Mouse (Mus musculus): Measurements from ENCODE around the gene Acap1. TPM values are rescaled to one million over a fixed set of nuclear protein-coding genes. Genes with fewer than 3 reads are reported as not detected.

Gene Acap1
- total RNA-seq, 2 experiments from 2014 or later, result 23.6 to 67.5 TPM

DNA sequence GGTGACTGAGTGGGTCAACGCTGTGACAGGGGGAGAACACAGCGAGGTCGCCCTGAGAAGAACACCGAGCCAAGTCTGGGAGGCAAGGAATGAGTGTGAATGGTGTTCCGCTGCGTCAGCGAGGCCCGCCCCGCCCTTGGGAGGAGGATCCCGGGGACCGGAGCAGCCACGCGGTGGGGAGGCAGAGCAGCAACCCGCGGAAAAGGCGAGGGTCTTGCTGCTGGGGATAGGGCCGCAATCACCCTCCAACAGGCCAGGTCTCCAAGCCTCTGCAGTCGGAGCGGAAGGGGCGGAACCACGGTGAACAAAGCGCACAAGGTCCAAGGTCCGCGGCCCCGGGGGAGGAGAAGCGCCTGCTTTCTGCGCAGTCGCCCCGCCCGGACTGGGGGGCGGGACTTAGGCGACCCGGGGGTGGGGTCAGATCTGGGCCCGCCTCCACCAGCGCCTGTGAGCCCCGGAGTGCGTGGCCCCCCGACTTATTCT lies 49.1 kb downstream of the Acap1 start, which contains the start of gene Plscr3:
Gene Plscr3, plus strand, starts transcription at position 179 of the 483 bp plus-strand sequence.
- ATAC-seq (replicated peaks; ENCODE audit: poor library complexity), result peak; percentile 85

DNA sequence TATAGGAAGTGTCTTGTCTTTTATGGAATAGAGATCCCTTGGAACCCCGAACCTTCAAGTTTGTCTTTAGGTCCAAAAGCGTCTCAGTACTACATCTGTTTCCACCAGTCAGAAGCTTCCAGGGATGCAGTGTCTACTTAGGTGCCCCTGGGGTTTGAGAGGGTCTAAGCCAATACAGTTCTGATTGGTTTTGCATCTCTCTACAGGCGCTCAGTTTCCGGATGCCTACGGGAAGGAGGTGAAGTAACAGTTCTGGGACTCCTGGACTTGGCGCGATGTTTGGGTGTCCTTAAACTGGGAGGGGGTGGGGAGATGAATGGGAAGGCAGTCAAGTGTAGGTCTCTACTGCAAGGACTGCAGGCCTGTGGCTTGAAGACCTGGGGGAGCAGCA lies 56.6 kb downstream of the Acap1 start:
- no peak for ATAC-seq (replicated peaks; ENCODE audit: poor library complexity)

DNA sequence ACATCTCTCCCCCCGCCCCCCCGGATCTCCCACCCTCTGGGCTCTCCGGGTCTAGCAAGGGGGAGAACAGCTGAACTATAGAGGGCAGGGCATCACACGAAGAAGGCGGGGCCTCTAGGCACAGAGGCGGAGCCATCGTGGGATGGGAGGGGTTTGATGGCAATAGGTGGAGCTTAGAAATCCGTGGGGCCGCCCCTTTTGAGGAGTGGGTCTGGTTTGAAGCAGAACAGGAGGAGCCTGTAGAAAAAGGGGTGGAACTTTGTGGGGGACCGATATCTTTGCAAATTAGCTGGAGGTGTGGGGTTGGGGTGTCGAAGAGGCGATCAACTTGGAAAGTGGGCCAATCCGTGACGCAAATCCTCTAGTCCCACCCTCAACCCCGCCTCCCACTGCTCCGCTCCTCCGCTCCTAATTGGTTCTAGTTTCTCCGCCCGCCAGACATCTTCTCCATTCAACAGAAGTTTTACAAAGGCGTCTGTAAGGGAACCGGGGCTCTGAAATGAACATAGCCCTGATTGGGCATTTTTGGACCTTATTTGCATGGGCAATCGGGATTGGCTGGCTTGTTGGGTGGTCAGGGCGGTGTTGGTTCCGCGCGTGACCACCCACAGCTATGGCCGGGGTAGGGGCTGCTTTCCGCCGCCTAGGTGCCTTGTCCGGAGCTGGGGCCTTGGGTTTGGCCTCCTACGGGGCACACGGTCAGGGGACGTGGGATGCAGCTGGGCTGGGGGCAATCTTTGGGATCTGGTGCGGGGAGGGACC lies 57.2 kb downstream of the Acap1 start, which contains the start of gene Tmem256:
Gene Tmem256, plus strand, starts transcription at position 563 of the 762 bp plus-strand sequence.
- peak; percentile 76 for ATAC-seq (replicated peaks; ENCODE audit: poor library complexity)

DNA sequence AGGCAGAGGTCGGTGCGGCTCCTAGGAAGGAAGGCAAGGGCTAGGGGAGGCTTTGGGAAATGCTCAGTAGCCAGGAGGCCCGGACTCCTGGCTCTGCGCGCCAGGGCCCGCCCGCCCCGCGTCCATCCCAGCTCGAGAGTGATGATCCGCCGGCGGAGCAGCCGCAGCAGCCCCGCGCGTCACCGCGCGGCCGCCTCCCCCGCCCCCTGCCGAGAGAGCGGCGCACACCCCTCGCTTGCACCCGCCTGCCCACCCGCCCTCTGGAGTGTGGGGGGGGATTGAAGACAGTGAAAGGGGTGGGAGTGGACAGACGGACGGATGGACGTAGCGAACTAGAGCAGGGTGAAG lies 57.8 kb downstream of the Acap1 start, which contains the start of gene Nlgn2:
Gene Nlgn2, minus strand, starts transcription at position 181 of the 348 bp plus-strand sequence.
- ATAC-seq (replicated peaks; ENCODE audit: poor library complexity), result no peak

DNA sequence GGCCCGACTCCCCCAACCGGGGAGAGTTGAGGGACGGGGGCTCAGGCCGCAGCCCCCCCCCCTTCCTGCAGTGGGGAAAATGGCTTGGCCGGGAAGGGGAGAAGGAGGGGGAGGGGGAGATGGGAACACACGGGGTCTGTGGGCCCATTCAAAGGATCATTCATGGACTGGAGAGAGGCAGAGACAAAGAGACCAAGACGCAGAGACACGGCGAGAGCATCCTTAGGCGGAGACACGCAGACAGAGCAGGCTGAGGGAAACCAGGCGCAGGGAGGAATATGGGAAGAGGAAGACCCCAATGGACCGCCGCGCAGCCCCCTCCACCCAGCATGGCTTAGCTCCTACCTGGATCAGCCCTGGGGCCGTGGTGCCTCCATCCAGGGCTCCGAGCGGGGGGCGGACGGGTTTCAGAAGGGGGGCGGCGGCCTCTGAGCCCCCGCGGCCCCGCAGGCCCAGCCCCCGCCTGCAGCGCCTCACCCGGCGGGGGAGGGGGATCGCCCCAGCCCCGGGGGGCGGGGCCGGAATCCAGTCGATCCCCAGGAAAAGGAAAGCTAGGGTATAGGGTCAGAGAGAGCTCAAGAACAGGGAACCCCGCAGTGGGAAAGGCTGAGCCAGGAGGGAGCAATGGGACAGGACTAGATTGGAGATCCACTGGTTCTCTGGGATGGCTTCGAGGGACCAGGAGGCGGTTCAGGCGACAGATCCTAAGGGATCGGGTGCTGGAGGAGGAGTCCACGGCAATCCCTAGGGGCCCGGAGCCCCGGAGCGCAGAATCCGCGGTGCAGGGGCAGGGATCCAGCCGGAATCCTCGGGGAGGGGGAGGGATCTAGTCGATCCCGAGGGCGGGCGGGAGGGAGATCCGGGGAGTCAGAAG lies 58.4 kb downstream of the Acap1 start:
- no peak for ATAC-seq (replicated peaks; ENCODE audit: poor library complexity)

DNA sequence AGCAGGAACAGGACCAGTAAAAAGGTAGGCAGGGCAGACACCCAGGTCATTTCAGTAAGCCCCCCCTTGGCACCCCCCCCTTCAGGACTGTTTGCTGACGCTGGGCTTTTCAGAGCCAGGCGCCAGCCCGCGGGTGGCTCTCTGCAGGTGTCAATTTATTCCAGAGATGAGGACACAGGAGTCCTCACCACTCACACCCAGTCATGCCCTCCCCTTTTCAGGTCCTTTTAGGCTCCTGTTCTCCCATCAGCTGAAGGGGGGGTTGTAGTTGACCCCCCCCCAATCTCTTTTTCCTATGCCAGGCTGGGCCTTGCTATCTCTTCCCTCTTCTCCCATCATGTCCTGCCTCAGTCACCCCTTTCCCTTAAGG lies 59.4 kb downstream of the Acap1 start:
- no peak for ATAC-seq (replicated peaks; ENCODE audit: poor library complexity)

DNA sequence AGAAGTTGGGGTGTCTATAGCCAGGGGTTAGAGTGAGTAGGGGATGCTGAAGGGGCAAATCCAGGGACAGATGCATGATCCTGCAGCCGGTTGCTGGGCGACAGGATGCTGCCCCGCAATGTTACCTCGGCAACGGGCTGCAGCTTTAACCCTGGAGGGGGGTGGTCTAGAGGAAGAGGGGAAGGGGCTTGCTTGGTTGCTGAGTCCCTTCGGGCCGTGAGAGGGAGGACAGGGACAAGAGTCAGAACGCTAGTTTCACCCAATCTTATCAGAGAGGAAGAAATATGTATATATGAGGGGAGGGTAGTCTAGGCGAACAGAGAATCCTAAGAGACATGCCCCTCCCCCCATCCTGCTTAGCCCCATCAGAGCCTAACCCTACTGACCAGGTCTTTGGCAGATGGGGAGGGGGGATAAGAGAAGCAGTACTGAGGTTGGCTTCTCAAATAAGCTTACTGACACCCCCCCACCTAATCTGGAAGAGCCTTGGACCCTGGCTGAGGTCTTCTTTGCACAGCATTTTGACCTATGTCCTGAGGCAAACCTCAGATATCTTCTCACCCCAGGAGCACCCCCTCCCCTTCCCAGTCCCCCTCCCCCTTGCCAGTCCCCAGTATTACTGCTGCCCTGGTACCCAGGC lies 59.9 kb downstream of the Acap1 start:
- ATAC-seq (replicated peaks; ENCODE audit: poor library complexity), result no peak

DNA sequence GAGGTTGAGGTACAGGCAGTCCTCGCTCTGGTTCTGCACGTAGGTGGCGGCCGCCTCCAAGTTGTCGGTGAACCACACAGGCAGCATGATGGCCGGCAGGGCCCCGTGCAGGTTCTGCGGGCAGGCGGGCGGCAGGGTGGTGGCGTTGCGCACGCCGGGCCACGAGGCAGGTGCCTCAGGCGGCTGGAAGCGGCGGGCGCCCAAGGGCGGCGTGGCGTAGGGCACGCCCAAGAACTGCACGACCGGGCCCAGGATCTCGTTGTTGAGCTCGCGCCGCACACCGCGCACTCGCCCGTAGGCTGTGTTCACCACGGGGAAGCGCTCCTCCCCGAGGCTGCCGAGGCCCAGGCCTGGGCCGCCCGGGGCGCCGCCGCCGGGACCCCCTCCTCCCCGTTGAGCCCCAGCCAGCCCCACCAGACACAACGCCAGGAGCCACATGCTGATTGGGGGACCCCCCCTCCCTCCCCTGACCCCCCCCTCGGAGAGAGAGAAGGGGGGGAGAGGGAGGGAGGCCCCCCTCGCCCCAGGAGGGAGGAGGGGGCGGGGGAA lies 61.3 kb downstream of the Acap1 start:
- ATAC-seq (replicated peaks; ENCODE audit: poor library complexity), result peak; percentile 48

DNA sequence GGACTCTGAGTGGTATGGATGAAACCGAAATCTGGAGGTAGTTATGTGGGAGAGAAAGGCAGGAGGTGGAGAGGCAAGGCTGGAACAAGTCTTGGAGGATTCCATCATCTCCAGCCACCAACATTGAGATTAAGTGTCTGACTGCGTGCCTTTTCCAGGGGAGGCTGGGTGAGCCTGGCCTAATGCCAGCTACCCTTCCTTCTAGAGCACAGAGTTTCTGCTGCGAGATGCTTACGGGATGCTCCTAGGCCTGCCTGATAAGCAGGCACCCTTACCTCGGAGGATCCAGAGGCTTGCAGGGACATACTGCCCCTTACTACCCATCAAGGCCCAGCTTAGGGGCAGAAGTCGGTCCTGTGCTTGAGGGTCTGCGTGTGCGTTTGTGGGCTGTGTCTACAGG lies 61.8 kb downstream of the Acap1 start:
- no peak for ATAC-seq (replicated peaks; ENCODE audit: poor library complexity)

Other genes with a start within 250 kb of the Acap1 start
Only the 30 nearest of the 40 such genes appear.
- 140 and 147 TPM in 2 replicates for gene Polr2a, start 136.9 kb downstream of the Acap1 start, total RNA-seq (2015)
- 21.0 and 34.4 TPM in 2 replicates for gene Polr2a, start 136.9 kb downstream of the Acap1 start, total RNA-seq (2017)
- not detected in 2 replicates for gene Slc35g3, start 133.6 kb downstream of the Acap1 start, total RNA-seq (2015)
- gene Slc35g3, start 133.6 kb downstream of the Acap1 start, total RNA-seq (2017), result not detected in 2 replicates
- 1.3 and 1.5 TPM in 2 replicates for gene Zbtb4, start 129.6 kb downstream of the Acap1 start, total RNA-seq (2015)
- 0.51 and 0.54 TPM in 2 replicates for gene Zbtb4, start 129.6 kb downstream of the Acap1 start, total RNA-seq (2017)
- 0.24 and 1.6 TPM in 2 replicates for gene Chrnb1, start 99.6 kb downstream of the Acap1 start, total RNA-seq (2015)
- 0.04 and 0.44 TPM in 2 replicates for gene Chrnb1, start 99.6 kb downstream of the Acap1 start, total RNA-seq (2017)
- gene Fgf11, start 93.7 kb downstream of the Acap1 start, total RNA-seq (2015), result 0.22 and 0.52 TPM in 2 replicates
- gene Fgf11, start 93.7 kb downstream of the Acap1 start, total RNA-seq (2017), result 0.21 and 0.41 TPM in 2 replicates
- not detected in 2 replicates for gene Tmem102, start 89.9 kb downstream of the Acap1 start, total RNA-seq (2015)
- not detected in 2 replicates for gene Tmem102, start 89.9 kb downstream of the Acap1 start, total RNA-seq (2017)
- gene Gm39566, start 80.2 kb downstream of the Acap1 start, total RNA-seq (2015), result not detected in 2 replicates
- gene Gm39566, start 80.2 kb downstream of the Acap1 start, total RNA-seq (2017), result not detected in 2 replicates
- gene Spem2, start 77.1 kb downstream of the Acap1 start, total RNA-seq (2015), result not detected in 2 replicates
- not detected in 2 replicates for gene Spem2, start 77.1 kb downstream of the Acap1 start, total RNA-seq (2017)
- gene Spem1, start 73.4 kb downstream of the Acap1 start, total RNA-seq (2015), result not detected in 2 replicates
- gene Spem1, start 73.4 kb downstream of the Acap1 start, total RNA-seq (2017), result 0.79 TPM in 1 of 2 replicates, not detected in the other
- gene Nlgn2, start 57.8 kb downstream of the Acap1 start, total RNA-seq (2015), result 8.4 and 10.8 TPM in 2 replicates
- 3.5 and 6.2 TPM in 2 replicates for gene Nlgn2, start 57.8 kb downstream of the Acap1 start, total RNA-seq (2017)
- 240 and 307 TPM in 2 replicates for gene Tmem256, start 57.0 kb downstream of the Acap1 start, total RNA-seq (2015)
- gene Tmem256, start 57.0 kb downstream of the Acap1 start, total RNA-seq (2017), result 174 and 238 TPM in 2 replicates
- gene Plscr3, start 49.2 kb downstream of the Acap1 start, total RNA-seq (2015), result 60.6 and 62.2 TPM in 2 replicates
- 29.1 and 32.9 TPM in 2 replicates for gene Plscr3, start 49.2 kb downstream of the Acap1 start, total RNA-seq (2017)
- gene Tnk1, start 36.8 kb downstream of the Acap1 start, total RNA-seq (2015), result 0.32 TPM in 1 of 2 replicates, not detected in the other
- gene Tnk1, start 36.8 kb downstream of the Acap1 start, total RNA-seq (2017), result 0.54 TPM in 1 of 2 replicates, not detected in the other
- not detected in 2 replicates for gene Tmem95, start 17.5 kb downstream of the Acap1 start, total RNA-seq (2015)
- gene Tmem95, start 17.5 kb downstream of the Acap1 start, total RNA-seq (2017), result not detected in 2 replicates
- 1.1 and 2.3 TPM in 2 replicates for gene Kctd11, start 14.1 kb downstream of the Acap1 start, total RNA-seq (2015)
- gene Kctd11, start 14.1 kb downstream of the Acap1 start, total RNA-seq (2017), result 0.88 and 1.9 TPM in 2 replicates
- gene 2810408A11Rik, start 5.4 kb upstream of the Acap1 start, total RNA-seq (2015), result 1.9 and 3.0 TPM in 2 replicates
- gene 2810408A11Rik, start 5.4 kb upstream of the Acap1 start, total RNA-seq (2017), result 1.7 and 6.6 TPM in 2 replicates
- 9.5 and 11.0 TPM in 2 replicates for gene Neurl4, start 5.5 kb upstream of the Acap1 start, total RNA-seq (2015)
- 20.2 and 21.6 TPM in 2 replicates for gene Neurl4, start 5.5 kb upstream of the Acap1 start, total RNA-seq (2017)
- 106 and 114 TPM in 2 replicates for gene Gps2, start 18.3 kb upstream of the Acap1 start, total RNA-seq (2015)
- gene Gps2, start 18.3 kb upstream of the Acap1 start, total RNA-seq (2017), result 46.2 and 56.3 TPM in 2 replicates
- gene Eif5a, start 26.4 kb upstream of the Acap1 start, total RNA-seq (2015), result 1,355 and 1,412 TPM in 2 replicates
- gene Eif5a, start 26.4 kb upstream of the Acap1 start, total RNA-seq (2017), result 1,221 and 1,257 TPM in 2 replicates
- 0.32 TPM in 1 of 2 replicates, not detected in the other for gene Ybx2, start 40.3 kb upstream of the Acap1 start, total RNA-seq (2015)
- gene Ybx2, start 40.3 kb upstream of the Acap1 start, total RNA-seq (2017), result not detected in 2 replicates
- 0.22 TPM in 1 of 2 replicates, not detected in the other for gene Slc2a4, start 52.6 kb upstream of the Acap1 start, total RNA-seq (2015)
- gene Slc2a4, start 52.6 kb upstream of the Acap1 start, total RNA-seq (2017), result not detected in 2 replicates
- not detected in 2 replicates for gene Cldn7, start 69.2 kb upstream of the Acap1 start, total RNA-seq (2015)
- not detected in 2 replicates for gene Cldn7, start 69.2 kb upstream of the Acap1 start, total RNA-seq (2017)
- gene Ctdnep1, start 85.6 kb upstream of the Acap1 start, total RNA-seq (2015), result 131 and 135 TPM in 2 replicates
- 28.7 and 33.7 TPM in 2 replicates for gene Ctdnep1, start 85.6 kb upstream of the Acap1 start, total RNA-seq (2017)
- 110 and 129 TPM in 2 replicates for gene Elp5, start 87.0 kb upstream of the Acap1 start, total RNA-seq (2015)
- gene Elp5, start 87.0 kb upstream of the Acap1 start, total RNA-seq (2017), result 57.5 and 66.1 TPM in 2 replicates
- 387 and 444 TPM in 2 replicates for gene Gabarap, start 95.6 kb upstream of the Acap1 start, total RNA-seq (2015)
- 242 and 274 TPM in 2 replicates for gene Gabarap, start 95.6 kb upstream of the Acap1 start, total RNA-seq (2017)
- 34.5 and 37.9 TPM in 2 replicates for gene Phf23, start 100.2 kb upstream of the Acap1 start, total RNA-seq (2015)
- gene Phf23, start 100.2 kb upstream of the Acap1 start, total RNA-seq (2017), result 31.7 and 40.0 TPM in 2 replicates
- gene Dvl2, start 105.1 kb upstream of the Acap1 start, total RNA-seq (2015), result 9.5 and 9.8 TPM in 2 replicates
- 9.5 and 14.7 TPM in 2 replicates for gene Dvl2, start 105.1 kb upstream of the Acap1 start, total RNA-seq (2017)
- 28.7 and 45.7 TPM in 2 replicates for gene Acadvl, start 119.9 kb upstream of the Acap1 start, total RNA-seq (2015)
- 43.6 and 49.1 TPM in 2 replicates for gene Acadvl, start 119.9 kb upstream of the Acap1 start, total RNA-seq (2017)
- gene Dlg4, start 121.4 kb upstream of the Acap1 start, total RNA-seq (2015), result 5.8 and 6.7 TPM in 2 replicates
- 3.8 and 4.1 TPM in 2 replicates for gene Dlg4, start 121.4 kb upstream of the Acap1 start, total RNA-seq (2017)
- not detected in 2 replicates for gene Asgr1, start 158.5 kb upstream of the Acap1 start, total RNA-seq (2015)
- not detected in 2 replicates for gene Asgr1, start 158.5 kb upstream of the Acap1 start, total RNA-seq (2017)